Mouse (Mus musculus): ENCODE results near the gene B4galt3. TPM values are rescaled to one million over a fixed set of nuclear protein-coding genes. Genes with fewer than 3 reads are reported as not detected.
A peak's percentile ranks its signal among the peaks of the same experiment; 100 is the strongest.

The B4galt3 gene
- total RNA-seq, 2 experiments from 2014 or later = 8.1 to 29.1 TPM

GRCm38 (mm10) chr1:171262594-171263130 lies 7.5 kb upstream of the B4galt3 start:
- no peak for ATAC-seq (replicated peaks; ENCODE audit: low FRiP score, poor library complexity, severe bottlenecking)

GRCm38 (mm10) chr1:171263185-171263611 lies 6.9 kb upstream of the B4galt3 start:
- no peak for ATAC-seq (replicated peaks; ENCODE audit: low FRiP score, poor library complexity, severe bottlenecking)

- ATAC-seq (replicated peaks; ENCODE audit: low FRiP score, poor library complexity, severe bottlenecking) = peak; percentile 78; the same call in 1 of the 2 replicates
Measured at GRCm38 (mm10) chr1:171263666-171264461, 6.3 kb upstream of the B4galt3 start.

GRCm38 (mm10) chr1:171265971-171266744 lies 4.0 kb upstream of the B4galt3 start:
- no peak for ATAC-seq (replicated peaks; ENCODE audit: low FRiP score, poor library complexity, severe bottlenecking)

GRCm38 (mm10) chr1:171268341-171268740 lies 1.8 kb upstream of the B4galt3 start:
- ATAC-seq (replicated peaks; ENCODE audit: low FRiP score, poor library complexity, severe bottlenecking) = no peak

- ATAC-seq (replicated peaks; ENCODE audit: low FRiP score, poor library complexity, severe bottlenecking) = peak; percentile 56
Measured at GRCm38 (mm10) chr1:171270573-171270900, 409 bp downstream of the B4galt3 start.

GRCm38 (mm10) chr1:171271196-171271595 lies 1.1 kb downstream of the B4galt3 start:
- no peak for ATAC-seq (replicated peaks; ENCODE audit: low FRiP score, poor library complexity, severe bottlenecking)

GRCm38 (mm10) chr1:171271622-171272021 lies 1.5 kb downstream of the B4galt3 start:
- ATAC-seq (replicated peaks; ENCODE audit: low FRiP score, poor library complexity, severe bottlenecking) = no peak

- ATAC-seq (replicated peaks; ENCODE audit: low FRiP score, poor library complexity, severe bottlenecking) = no peak
Measured at GRCm38 (mm10) chr1:171272086-171272485, 2.0 kb downstream of the B4galt3 start.

- ATAC-seq (replicated peaks; ENCODE audit: low FRiP score, poor library complexity, severe bottlenecking) = no peak
Measured at GRCm38 (mm10) chr1:171274171-171274570, 4.0 kb downstream of the B4galt3 start.

- ATAC-seq (replicated peaks; ENCODE audit: low FRiP score, poor library complexity, severe bottlenecking) = no peak
Measured at GRCm38 (mm10) chr1:171275144-171275734, 5.1 kb downstream of the B4galt3 start.

- no peak for ATAC-seq (replicated peaks; ENCODE audit: low FRiP score, poor library complexity, severe bottlenecking)
Measured at GRCm38 (mm10) chr1:171276110-171276748, 6.1 kb downstream of the B4galt3 start.

GRCm38 (mm10) chr1:171277736-171278135 lies 7.6 kb downstream of the B4galt3 start:
- no peak for ATAC-seq (replicated peaks; ENCODE audit: low FRiP score, poor library complexity, severe bottlenecking)

GRCm38 (mm10) chr1:171278436-171278835 lies 8.3 kb downstream of the B4galt3 start:
- no peak for ATAC-seq (replicated peaks; ENCODE audit: low FRiP score, poor library complexity, severe bottlenecking)

- ATAC-seq (replicated peaks; ENCODE audit: low FRiP score, poor library complexity, severe bottlenecking) = no peak
Measured at GRCm38 (mm10) chr1:171279012-171279705, 9.0 kb downstream of the B4galt3 start.

GRCm38 (mm10) chr1:171279721-171280120 lies 9.6 kb downstream of the B4galt3 start:
- no peak for ATAC-seq (replicated peaks; ENCODE audit: low FRiP score, poor library complexity, severe bottlenecking)

GRCm38 (mm10) chr1:171280250-171280915 lies 10.3 kb downstream of the B4galt3 start:
- ATAC-seq (replicated peaks; ENCODE audit: low FRiP score, poor library complexity, severe bottlenecking) = peak; percentile 37

GRCm38 (mm10) chr1:171280916-171281527 lies 10.9 kb downstream of the B4galt3 start, which contains the start of gene Ppox:
Gene Ppox (minus strand): TSS chr1:171281186.
- ATAC-seq (replicated peaks; ENCODE audit: low FRiP score, poor library complexity, severe bottlenecking) = peak; percentile 82

Measured in erythroblast, adult 5-6 weeks (primary cell).